Mouse (Mus musculus) embryonic facial prominence, embryonic 14.5 days (tissue): ENCODE measurements around the gene Cd82. TPM values are rescaled to one million over a fixed set of nuclear protein-coding genes. Genes with fewer than 3 reads are reported as not detected.

Experiments
- ATAC-seq: fragments of 200-750 bp; cut with Nextera tagmentation; 2 replicates; pipeline ENCODE4 v1.8.0; 2017; ENCODE audit warnings: low read depth, moderate number of reproducible peaks, moderate TSS enrichment
- DNase-seq: peaks from one replicate; pipeline ENCODE4 v3.0.0-alpha.2; 2015; ENCODE audit warnings: low spot score
- H3K27ac ChIP-seq: fragments of 300-500 bp; sonication (generic); replicated peaks from 2 replicates; pipeline ENCODE4 v1.5.1; 2014; ENCODE audit warnings: low read depth, mild to moderate bottlenecking, low read length, moderate library complexity
- H3K27me3 ChIP-seq: fragments of 300-500 bp; sonication (generic); replicated peaks from 2 replicates; pipeline ENCODE4 v1.6.1; 2014; ENCODE audit warnings: low read length; ENCODE audit not compliant: control insufficient read depth, insufficient read depth
- H3K36me3 ChIP-seq: fragments of 300-500 bp; sonication (generic); 2 replicates; pipeline ENCODE4 v1.6.1; 2014; ENCODE audit warnings: low read length, mixed read lengths; ENCODE audit not compliant: control insufficient read depth, insufficient read depth
- H3K4me1 ChIP-seq: fragments of 300-500 bp; sonication (generic); 2 replicates; pipeline ENCODE4 v1.6.1; 2014; ENCODE audit warnings: antibody characterized with exemption, low read length; ENCODE audit not compliant: control insufficient read depth, insufficient read depth
- H3K4me2 ChIP-seq: fragments of 300-500 bp; sonication (generic); 2 replicates; pipeline ENCODE4 v1.6.1; 2014; ENCODE audit warnings: low read depth, mild to moderate bottlenecking, low read length, moderate library complexity, mixed read lengths
- H3K4me3 ChIP-seq: fragments of 300-500 bp; sonication (generic); 2 replicates; pipeline ENCODE4 v1.5.1; 2014; ENCODE audit warnings: low read depth, mild to moderate bottlenecking, low read length
- H3K9ac ChIP-seq: fragments of 300-500 bp; sonication (generic); 2 replicates; pipeline ENCODE4 v1.6.1; 2014; ENCODE audit warnings: low read depth, mild to moderate bottlenecking, low read length, moderate library complexity, mixed read lengths
- H3K9me3 ChIP-seq: fragments of 300-500 bp; sonication (generic); 2 replicates; pipeline ENCODE4 v1.6.1; 2016; ENCODE audit warnings: low read length; ENCODE audit not compliant: control insufficient read depth
- WGBS: fragments of 180-500 bp; shearing (Covaris S2); extraction: QIAGEN DNeasy Blood & Tissue Kit; methylation state at CpG from one replicate; pipeline ENCODE4 v1.1.7; 2014; 5-methylcytosine and 5-hydroxymethylcytosine counted together
- polyA plus RNA-seq: library from polyadenylated mRNA; unstranded; fragments of >200 nt; fragmentation: Nextera tagmentation; extraction: Ambion mirVana; gene quantifications from 2 replicates; pipeline ENCODE4 v1.2.1, GENCODE M21; 2014

Gene Cd82
- polyA plus RNA-seq, 1 experiment from 2014 or later: 46.9 TPM

GRCm38 (mm10) chr2:93444280-93444679 lies 18.7 kb downstream of the Cd82 start:
- Histone ChIP-seq H3K36me3 (no peaks in the 10 kb centered on the region), H3K4me2 (no peak overlapping the region), H3K4me3 (no peak overlapping the region), H3K27ac (no peak overlapping the region), H3K9ac (no peak overlapping the region), H3K9me3 (no peaks in the 10 kb centered on the region), H3K27me3 (no peaks in the 10 kb centered on the region), H3K4me1 (peaks cover 12% of the 10 kb centered on the region)
- 77% methylated on average over 7 of the region's 7 CpGs for WGBS
- DNase-seq: no peak
- ATAC-seq: no peak

GRCm38 (mm10) chr2:93443106-93443505 lies 19.8 kb downstream of the Cd82 start:
- H3K36me3 ChIP-seq: no peaks in the 10 kb centered on the region
- no peak for ATAC-seq
- H3K9ac ChIP-seq: no peak overlapping the region
- no peaks in the 10 kb centered on the region for H3K9me3 ChIP-seq
- H3K27ac ChIP-seq: no peak overlapping the region
- no peak overlapping the region for H3K4me2 ChIP-seq
- DNase-seq: no peak
- H3K27me3 ChIP-seq: no peaks in the 10 kb centered on the region
- WGBS: 83% methylated on average over 2 of the region's 2 CpGs
- H3K4me1 ChIP-seq: peaks cover 18% of the 10 kb centered on the region
- H3K4me3 ChIP-seq: no peak overlapping the region

- Histone ChIP-seq H3K27ac (peak overlapping the region; percentile 75), H3K9ac (no peak overlapping the region), H3K27me3 (no peaks in the 10 kb centered on the region), H3K4me1 (peaks cover 34% of the 10 kb centered on the region), H3K36me3 (no peaks in the 10 kb centered on the region), H3K9me3 (no peaks in the 10 kb centered on the region), H3K4me2 (0 out of 2 replicates have a peak overlapping the region, but pooled peaks have one; percentile 15), H3K4me3 (no peak overlapping the region)
- WGBS: 46% methylated on average over 12 of the region's 12 CpGs
- ATAC-seq (peak; percentile 83), DNase-seq (peak; percentile 91)
These were observed 23.0 kb downstream of the Cd82 start for GRCm38 (mm10) chr2:93439812-93440559.

- Histone ChIP-seq H3K27ac (peak overlapping the region; percentile 75), H3K4me2 (0 out of 2 replicates have a peak overlapping the region, but pooled peaks have one; percentile 15), H3K9ac (no peak overlapping the region), H3K9me3 (no peaks in the 10 kb centered on the region), H3K4me3 (no peak overlapping the region), H3K36me3 (no peaks in the 10 kb centered on the region), H3K4me1 (peaks cover 34% of the 10 kb centered on the region), H3K27me3 (no peaks in the 10 kb centered on the region)
- WGBS: 34% methylated on average over 8 of the region's 9 CpGs
- ATAC-seq (peak; percentile 22), DNase-seq (no peak)
These were observed 23.6 kb downstream of the Cd82 start for GRCm38 (mm10) chr2:93439352-93439771.

GRCm38 (mm10) chr2:93438335-93438734 lies 24.6 kb downstream of the Cd82 start:
- ATAC-seq (peak; percentile 45), DNase-seq (peak; percentile 68)
- H3K4me3 ChIP-seq: no peak overlapping the region
- H3K27ac ChIP-seq: no peak overlapping the region; the same call in 1 of the 2 replicates
- no peaks in the 10 kb centered on the region for H3K36me3 ChIP-seq
- no peak overlapping the region for H3K9ac ChIP-seq
- no peak overlapping the region for H3K4me2 ChIP-seq
- no peaks in the 10 kb centered on the region for H3K9me3 ChIP-seq
- 54% methylated on average over 6 of the region's 6 CpGs for WGBS
- H3K27me3 ChIP-seq: no peaks in the 10 kb centered on the region
- H3K4me1 ChIP-seq: peaks cover 34% of the 10 kb centered on the region

GRCm38 (mm10) chr2:93435577-93435976 lies 27.4 kb downstream of the Cd82 start:
- DNase-seq (no peak), ATAC-seq (no peak)
- H3K27ac ChIP-seq: no peak overlapping the region
- H3K9me3 ChIP-seq: no peaks in the 10 kb centered on the region
- no peak overlapping the region for H3K9ac ChIP-seq
- no peak overlapping the region for H3K4me3 ChIP-seq
- H3K4me2 ChIP-seq: no peak overlapping the region
- no peaks in the 10 kb centered on the region for H3K36me3 ChIP-seq
- peaks cover 34% of the 10 kb centered on the region for H3K4me1 ChIP-seq
- 70% methylated on average over 4 of the region's 4 CpGs for WGBS
- no peaks in the 10 kb centered on the region for H3K27me3 ChIP-seq

- ATAC-seq: no peak
- H3K4me1 ChIP-seq: peaks cover 28% of the 10 kb centered on the region
- H3K4me2 ChIP-seq: no peak overlapping the region
- DNase-seq: no peak
- no peaks in the 10 kb centered on the region for H3K36me3 ChIP-seq
- H3K9me3 ChIP-seq: no peaks in the 10 kb centered on the region
- 92% methylated on average over 3 of the region's 3 CpGs for WGBS
- H3K9ac ChIP-seq: no peak overlapping the region
- H3K4me3 ChIP-seq: no peak overlapping the region
- H3K27ac ChIP-seq: no peak overlapping the region
- H3K27me3 ChIP-seq: no peaks in the 10 kb centered on the region
These were observed 28.0 kb downstream of the Cd82 start for GRCm38 (mm10) chr2:93434896-93435295.

GRCm38 (mm10) chr2:93433543-93433942 lies 29.4 kb downstream of the Cd82 start:
- DNase-seq (no peak), ATAC-seq (no peak)
- no peak overlapping the region for H3K9ac ChIP-seq
- 74% methylated on average over 5 of the region's 5 CpGs for WGBS
- H3K36me3 ChIP-seq: no peaks in the 10 kb centered on the region
- no peaks in the 10 kb centered on the region for H3K9me3 ChIP-seq
- H3K27ac ChIP-seq: no peak overlapping the region
- no peak overlapping the region for H3K4me2 ChIP-seq
- H3K4me3 ChIP-seq: no peak overlapping the region
- no peaks in the 10 kb centered on the region for H3K27me3 ChIP-seq
- H3K4me1 ChIP-seq: peaks cover 20% of the 10 kb centered on the region
